Mouse (Mus musculus) stomach, embryonic 16.5 days (tissue): Measurements from ENCODE around the gene Cd3eap. TPM values are rescaled to one million over a fixed set of nuclear protein-coding genes. Genes with fewer than 3 reads are reported as not detected.

Source experiments
- ATAC-seq: fragments of 200-750 bp; cut with Nextera tagmentation; 2 replicates; pipeline ENCODE4 v1.8.0; 2017; ENCODE audit warnings: moderate number of reproducible peaks, moderate TSS enrichment; ENCODE audit not compliant: insufficient read depth, low FRiP score
- H3K27ac ChIP-seq: fragments of 300-500 bp; sonication (generic); 2 replicates; pipeline ENCODE4 v1.5.1; 2014; ENCODE audit warnings: low read length
- H3K27me3 ChIP-seq: fragments of 300-500 bp; sonication (generic); 2 replicates; pipeline ENCODE4 v1.6.1; 2014; ENCODE audit warnings: low read length, control low read depth, mixed read lengths; ENCODE audit not compliant: control insufficient read depth, insufficient read depth
- H3K36me3 ChIP-seq: fragments of 300-500 bp; sonication (generic); 2 replicates; pipeline ENCODE4 v1.6.1; 2014; ENCODE audit warnings: low read length; ENCODE audit not compliant: control insufficient read depth, insufficient read depth
- H3K4me1 ChIP-seq: fragments of 300-500 bp; sonication (generic); 2 replicates; pipeline ENCODE4 v1.6.1; 2014; ENCODE audit warnings: low read length, control low read depth, mixed read lengths; ENCODE audit not compliant: control insufficient read depth, insufficient read depth
- H3K4me2 ChIP-seq: fragments of 300-500 bp; sonication (generic); 2 replicates; pipeline ENCODE4 v1.6.1; 2014; ENCODE audit warnings: low read depth, low read length, mixed read lengths
- H3K4me3 ChIP-seq: fragments of 300-500 bp; sonication (generic); replicated peaks from 2 replicates; pipeline ENCODE4 v1.5.1; 2014; ENCODE audit warnings: mild to moderate bottlenecking, low read length
- H3K9ac ChIP-seq: fragments of 300-500 bp; sonication (generic); 2 replicates; pipeline ENCODE4 v1.6.1; 2014; ENCODE audit warnings: low read length
- H3K9me3 ChIP-seq: fragments of 300-500 bp; sonication (generic); replicated peaks from 2 replicates; pipeline ENCODE4 v1.6.1; 2016; ENCODE audit warnings: low read length, control low read depth; ENCODE audit not compliant: control insufficient read depth
- WGBS: fragments of 180-500 bp; shearing (Covaris S2); extraction: QIAGEN DNeasy Blood & Tissue Kit; methylation state at CpG from one replicate; pipeline ENCODE4 v1.1.7; 2014; 5-methylcytosine and 5-hydroxymethylcytosine counted together
- microRNA counts: library from miRNA; unstranded; fragments of <30 nt; microRNA quantifications from one replicate; lab custom pipeline; 2016
- microRNA-seq: library from miRNA; unstranded; fragments of <30 nt; microRNA quantifications from one replicate; pipeline ENCODE4, GENCODE M21; 2016
- polyA plus RNA-seq: library from polyadenylated mRNA; unstranded; fragments of >200 nt; fragmentation: Nextera tagmentation; extraction: Ambion mirVana; gene quantifications from 2 replicates; pipeline ENCODE4 v1.2.1, GENCODE M21; 2015

Gene Cd3eap
- polyA plus RNA-seq, 1 experiment from 2014 or later: 23.0 TPM

DNA sequence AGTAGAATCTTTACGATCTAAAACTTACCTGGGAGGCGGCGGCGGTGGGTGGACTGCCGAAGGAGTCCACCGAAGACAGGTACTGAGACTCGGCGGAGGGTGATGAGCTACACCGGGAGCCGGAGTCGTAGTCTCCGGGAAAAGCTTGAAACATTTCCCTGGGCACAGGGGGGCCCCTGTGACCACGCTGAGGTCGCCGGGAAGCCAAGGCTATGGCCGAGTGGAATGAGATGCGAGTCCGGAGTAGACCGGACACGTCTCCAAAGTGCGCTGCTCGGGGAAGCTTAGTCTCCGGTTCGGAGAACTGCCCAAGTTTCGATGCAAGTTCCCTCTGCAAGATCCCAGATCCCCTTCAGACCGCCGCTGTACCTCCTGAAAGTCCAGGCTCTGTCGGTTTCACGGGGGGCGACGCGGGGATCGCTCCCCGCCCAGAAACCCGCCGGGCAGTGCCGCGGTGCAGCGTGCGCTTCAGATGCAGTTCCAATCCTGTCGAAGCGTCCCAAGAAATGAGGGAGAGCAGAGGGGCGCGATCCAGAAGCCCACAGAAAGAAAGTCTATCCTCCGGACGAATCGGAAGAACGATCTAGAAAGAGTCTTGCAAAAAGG is 49.9 kb downstream of the Cd3eap start:
- H3K4me3 ChIP-seq: peak overlapping the region; percentile 73
- no peak for ATAC-seq
- peaks cover 25% of the 10 kb centered on the region for H3K27me3 ChIP-seq
- H3K9me3 ChIP-seq: no peaks in the 10 kb centered on the region
- peak overlapping the region; percentile 100 for H3K4me2 ChIP-seq
- under 1% methylated on average over 48 of the region's 48 CpGs for WGBS
- peaks cover 11% of the 10 kb centered on the region for H3K4me1 ChIP-seq
- peak overlapping the region; percentile 19; the same call in 1 of the 2 replicates for H3K27ac ChIP-seq
- no peaks in the 10 kb centered on the region for H3K36me3 ChIP-seq
- H3K9ac ChIP-seq: peak overlapping the region; percentile 74

DNA sequence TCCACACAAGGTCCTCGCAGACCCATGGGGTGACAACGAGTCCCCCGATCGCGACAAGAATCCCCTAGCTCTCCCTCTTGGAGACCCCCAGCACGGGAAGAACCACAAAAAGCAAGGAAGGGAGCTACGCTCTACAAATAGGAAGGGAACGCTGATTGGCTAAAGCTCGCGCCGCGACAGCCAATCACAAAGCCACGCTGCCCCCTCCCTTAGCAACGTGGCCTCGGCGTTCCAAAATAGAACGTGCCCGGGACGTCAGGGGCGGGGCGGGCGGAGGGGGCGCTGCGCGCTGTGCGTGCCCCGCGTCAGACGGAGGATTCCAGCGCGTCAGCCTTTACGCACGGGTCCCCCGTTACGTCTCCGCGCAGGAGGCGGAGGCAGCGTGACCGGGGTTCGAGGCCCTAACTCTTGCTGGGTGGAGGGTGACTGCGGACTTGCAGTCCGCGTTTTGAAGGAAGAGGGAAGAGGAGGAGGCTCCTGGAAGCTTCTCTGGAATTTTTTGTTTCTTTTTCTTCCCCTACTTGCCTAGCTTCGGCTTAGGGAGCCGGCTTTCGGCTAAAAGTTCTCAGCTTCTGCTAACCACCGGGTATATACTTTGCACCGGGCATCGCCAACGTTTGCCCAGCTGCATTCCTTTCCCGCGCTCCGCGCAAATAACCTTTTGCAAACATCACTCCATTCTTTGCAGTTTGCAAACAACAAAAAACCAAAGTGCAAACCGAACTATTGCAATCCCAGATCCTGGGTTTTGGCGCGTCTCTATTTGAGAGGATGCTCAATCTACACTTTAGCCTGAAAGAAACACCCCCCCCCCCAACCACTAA is 50.6 kb downstream of the Cd3eap start:
- Histone ChIP-seq H3K36me3 (no peaks in the 10 kb centered on the region), H3K27me3 (peaks cover 29% of the 10 kb centered on the region), H3K4me1 (peaks cover 16% of the 10 kb centered on the region), H3K4me3 (peak overlapping the region; percentile 73), H3K9me3 (no peaks in the 10 kb centered on the region), H3K9ac (peak overlapping the region; percentile 75), H3K27ac (peak overlapping the region; percentile 78), H3K4me2 (peak overlapping the region; percentile 100)
- peak; percentile 89 for ATAC-seq
- under 1% methylated on average over 58 of the region's 58 CpGs for WGBS

DNA sequence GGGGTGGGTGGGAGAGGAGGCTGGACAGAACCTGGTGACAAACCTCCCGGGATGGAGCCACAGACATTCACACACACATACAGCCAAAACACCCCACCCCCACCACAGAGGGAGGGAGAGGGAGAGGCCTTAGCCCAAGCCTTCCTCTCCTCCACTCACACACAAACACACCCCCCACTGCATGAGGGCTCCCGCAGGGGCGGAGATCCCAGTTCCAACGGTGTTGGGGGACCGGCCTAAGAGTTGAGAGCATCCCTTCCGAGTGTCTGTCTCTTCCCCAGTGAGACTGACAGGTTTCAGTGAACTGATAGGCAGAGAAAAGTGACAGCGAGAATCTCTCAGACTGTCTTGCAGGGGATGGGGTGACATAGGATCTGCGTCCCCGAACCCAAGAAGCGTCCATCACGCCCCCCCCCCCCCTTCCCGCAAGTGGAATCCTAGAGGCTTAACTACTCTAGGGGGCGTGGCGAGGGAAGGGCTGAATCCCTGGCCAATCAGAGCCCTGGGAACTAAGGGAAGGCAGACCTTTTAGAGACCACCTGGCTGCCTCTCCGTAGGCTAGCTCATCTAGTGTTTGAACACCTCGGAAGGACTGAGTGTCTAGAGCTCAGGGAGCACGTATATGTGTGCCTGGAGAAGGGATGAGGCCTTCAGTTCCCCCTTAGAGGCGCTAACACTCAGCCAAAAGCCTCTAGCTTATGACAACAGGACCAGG is 51.4 kb downstream of the Cd3eap start:
- peak overlapping the region; percentile 73 for H3K4me3 ChIP-seq
- H3K36me3 ChIP-seq: no peaks in the 10 kb centered on the region
- no peaks in the 10 kb centered on the region for H3K9me3 ChIP-seq
- peak overlapping the region; percentile 100 for H3K4me2 ChIP-seq
- ATAC-seq: peak; percentile 57
- peaks cover 37% of the 10 kb centered on the region for H3K27me3 ChIP-seq
- H3K4me1 ChIP-seq: peaks cover 17% of the 10 kb centered on the region
- 2% methylated on average over 18 of the region's 18 CpGs for WGBS
- peak overlapping the region; percentile 75 for H3K9ac ChIP-seq
- H3K27ac ChIP-seq: peak overlapping the region; percentile 78

DNA sequence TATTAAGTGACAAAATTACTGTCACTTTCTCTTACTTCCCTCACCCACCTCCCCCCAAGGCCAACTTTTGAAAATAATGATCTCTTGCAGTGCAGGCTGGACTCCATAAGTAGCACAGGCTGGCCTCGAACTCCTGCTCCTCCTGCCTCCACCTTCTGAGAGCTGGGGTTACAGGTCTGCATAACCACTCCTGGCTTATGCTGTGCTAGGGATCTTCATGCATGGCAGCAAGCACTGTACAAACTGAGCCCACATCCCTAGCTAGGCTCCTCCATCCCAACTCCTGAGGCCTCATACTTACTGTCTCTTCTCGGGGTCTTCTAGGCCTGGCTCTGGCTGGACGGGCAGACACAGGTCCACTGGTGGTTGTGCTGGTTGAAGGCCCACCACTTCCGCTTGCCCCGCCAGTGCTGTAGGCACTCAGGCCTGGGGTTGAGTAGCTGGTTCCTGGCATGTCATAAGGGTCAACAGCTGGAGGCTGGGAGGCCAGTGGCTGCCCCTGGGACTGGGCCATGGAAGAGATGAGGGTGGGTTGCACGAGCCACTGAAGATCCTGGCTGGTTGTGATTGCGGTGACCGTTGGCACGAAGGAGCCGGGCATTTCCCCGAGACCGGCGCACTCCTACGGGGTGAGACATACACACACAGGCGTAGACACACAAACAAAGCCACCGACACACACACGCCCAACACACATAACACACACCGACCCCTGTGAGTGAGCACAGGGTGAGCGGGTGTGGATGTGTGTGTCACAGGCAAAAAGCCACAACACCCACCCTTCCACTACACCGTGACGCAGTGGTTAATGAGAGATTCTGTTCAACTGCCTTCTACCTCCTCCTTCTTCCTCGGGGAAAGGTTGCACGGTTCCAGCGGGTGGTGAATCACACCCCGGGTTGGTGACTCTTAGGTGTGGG is 52.2 kb downstream of the Cd3eap start:
- H3K9me3 ChIP-seq: no peaks in the 10 kb centered on the region
- H3K36me3 ChIP-seq: no peaks in the 10 kb centered on the region
- WGBS: 63% methylated on average over 25 of the region's 25 CpGs
- no peak overlapping the region for H3K27ac ChIP-seq
- peaks cover 43% of the 10 kb centered on the region for H3K27me3 ChIP-seq
- no peak overlapping the region for H3K4me3 ChIP-seq
- no peak for ATAC-seq
- peaks cover 17% of the 10 kb centered on the region for H3K4me1 ChIP-seq
- H3K9ac ChIP-seq: peak overlapping the region; percentile 43; the same call in 1 of the 2 replicates
- H3K4me2 ChIP-seq: peak overlapping the region; percentile 100; the same call in 1 of the 2 replicates

MicroRNAs encoded within 50 kb of the gene (microRNA counts, 519-probe panel; counts per million panel counts)
- not detected for microRNA mmu-miR-343 (lab: Ali Mortazavi, UCI)

Small RNA genes within 50 kb of the gene (microRNA-seq; reads per million reads assigned to microRNA genes)
- gene Mir343: not detected

Other genes with a start within 250 kb of the Cd3eap start
- 2.2 and 2.5 TPM in 2 replicates for gene Gm4969, start 241.1 kb downstream of the Cd3eap start, polyA plus RNA-seq
- gene Fbxo46, start 239.6 kb downstream of the Cd3eap start, polyA plus RNA-seq: 13.5 and 15.3 TPM in 2 replicates
- 14.1 and 14.8 TPM in 2 replicates for gene Qpctl, start 210.2 kb downstream of the Cd3eap start, polyA plus RNA-seq
- gene Snrpd2, start 209.8 kb downstream of the Cd3eap start, polyA plus RNA-seq: 123 and 136 TPM in 2 replicates
- 1.6 and 2.4 TPM in 2 replicates for gene Gipr, start 193.4 kb downstream of the Cd3eap start, polyA plus RNA-seq
- gene Eml2, start 183.1 kb downstream of the Cd3eap start, polyA plus RNA-seq: 10.9 and 11.4 TPM in 2 replicates
- gene Gpr4, start 146.9 kb downstream of the Cd3eap start, polyA plus RNA-seq: 1.4 and 1.7 TPM in 2 replicates
- gene Opa3, start 131.1 kb downstream of the Cd3eap start, polyA plus RNA-seq: 33.0 and 34.5 TPM in 2 replicates
- gene Vasp, start 87.7 kb downstream of the Cd3eap start, polyA plus RNA-seq: 77.8 and 85.6 TPM in 2 replicates
- 0.17 TPM in 1 of 2 replicates, not detected in the other for gene Ppm1n, start 79.4 kb downstream of the Cd3eap start, polyA plus RNA-seq
- 14.8 and 21.7 TPM in 2 replicates for gene Rtn2, start 76.9 kb downstream of the Cd3eap start, polyA plus RNA-seq
- 0.25 and 0.27 TPM in 2 replicates for gene Fosb, start 49.4 kb downstream of the Cd3eap start, polyA plus RNA-seq
- gene Ercc1, start 14.7 kb downstream of the Cd3eap start, polyA plus RNA-seq: 61.4 and 66.5 TPM in 2 replicates
- 7.8 and 9.6 TPM in 2 replicates for gene Ppp1r13l, start 266 bp upstream of the Cd3eap start, polyA plus RNA-seq
- gene Ercc2, start 22.5 kb upstream of the Cd3eap start, polyA plus RNA-seq: 11.7 and 11.8 TPM in 2 replicates
- gene Klc3, start 44.6 kb upstream of the Cd3eap start, polyA plus RNA-seq: 13.3 and 15.8 TPM in 2 replicates
- 50.9 and 378 TPM in 2 replicates for gene Ckm, start 45.3 kb upstream of the Cd3eap start, polyA plus RNA-seq
- gene Mark4, start 99.3 kb upstream of the Cd3eap start, polyA plus RNA-seq: 4.3 and 5.9 TPM in 2 replicates
- 0.71 and 0.85 TPM in 2 replicates for gene Exoc3l2, start 103.8 kb upstream of the Cd3eap start, polyA plus RNA-seq
- gene Bloc1s3, start 148.9 kb upstream of the Cd3eap start, polyA plus RNA-seq: 1.4 and 1.5 TPM in 2 replicates
- 101 and 102 TPM in 2 replicates for gene Trappc6a, start 148.9 kb upstream of the Cd3eap start, polyA plus RNA-seq
- 1.8 and 3.3 TPM in 2 replicates for gene Nkpd1, start 158.4 kb upstream of the Cd3eap start, polyA plus RNA-seq
- gene Ppp1r37, start 203.6 kb upstream of the Cd3eap start, polyA plus RNA-seq: 19.1 and 20.4 TPM in 2 replicates
- 2.8 and 3.7 TPM in 2 replicates for gene Zfp296, start 217.8 kb upstream of the Cd3eap start, polyA plus RNA-seq
- 141 and 153 TPM in 2 replicates for gene Gemin7, start 218.1 kb upstream of the Cd3eap start, polyA plus RNA-seq
- gene Clasrp, start 245.0 kb upstream of the Cd3eap start, polyA plus RNA-seq: 28.6 and 35.2 TPM in 2 replicates